Mouse (Mus musculus): ENCODE measurements around the gene 2010111I01Rik. TPM values are rescaled to one million over a fixed set of nuclear protein-coding genes. Genes with fewer than 3 reads are reported as not detected.

The 2010111I01Rik gene
- polyA plus RNA-seq, 1 experiment from 2014 or later, result 146 TPM

DNA sequence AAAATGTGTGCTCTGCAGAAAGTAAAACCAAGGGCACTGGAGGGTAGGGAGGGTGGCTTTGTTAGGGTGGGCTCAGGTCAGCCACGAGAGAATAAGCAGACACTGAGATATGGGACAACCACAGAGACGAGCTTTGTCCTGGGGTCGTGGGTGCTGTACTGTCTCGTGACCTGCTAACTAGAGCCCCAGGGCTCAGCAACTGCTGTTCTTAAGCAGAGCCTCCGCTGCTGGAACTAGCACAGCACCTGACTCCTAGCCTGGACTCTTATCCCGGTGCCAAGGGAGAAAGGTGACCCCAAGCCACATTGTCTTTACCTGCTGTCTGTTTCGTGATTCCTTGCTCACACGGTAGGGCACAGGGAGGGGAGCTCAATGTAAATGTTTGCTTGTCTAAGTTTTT lies 107.2 kb downstream of the 2010111I01Rik start:
- DNase-seq (ENCODE audit: low spot score) (no peak), ATAC-seq (replicated peaks; ENCODE audit: low FRiP score, low read depth) (no peak)
- WGBS, result 81% methylated on average over 8 of the region's 8 CpGs
- no peak for TF ChIP-seq CTCF (IDR thresholded peaks at IDR 0.05; ENCODE audit: low read depth)
- H3K9me3 ChIP-seq (replicated peaks; ENCODE audit: low read length), result no peaks in the 10 kb centered on the region
- 0 out of 2 replicates have a peak, but pooled peaks cover 3% of the 10 kb centered on the region for H3K36me3 ChIP-seq (ENCODE audit: insufficient read depth, low read length)
- no peak overlapping the region for H3K4me2 ChIP-seq (ENCODE audit: low read length)
- no peaks in the 10 kb centered on the region for H3K27me3 ChIP-seq (ENCODE audit: insufficient read depth, low read length)
- H3K4me1 ChIP-seq (replicated peaks; ENCODE audit: insufficient read depth, low read length), result 0 out of 2 replicates have a peak, but pooled peaks cover 5% of the 10 kb centered on the region
- no peak overlapping the region for H3K4me3 ChIP-seq (replicated peaks; ENCODE audit: low read depth, low read length)
- H3K27ac ChIP-seq, result no peak overlapping the region
- H3K9ac ChIP-seq (ENCODE audit: low read depth, low read length), result no peak overlapping the region

DNA sequence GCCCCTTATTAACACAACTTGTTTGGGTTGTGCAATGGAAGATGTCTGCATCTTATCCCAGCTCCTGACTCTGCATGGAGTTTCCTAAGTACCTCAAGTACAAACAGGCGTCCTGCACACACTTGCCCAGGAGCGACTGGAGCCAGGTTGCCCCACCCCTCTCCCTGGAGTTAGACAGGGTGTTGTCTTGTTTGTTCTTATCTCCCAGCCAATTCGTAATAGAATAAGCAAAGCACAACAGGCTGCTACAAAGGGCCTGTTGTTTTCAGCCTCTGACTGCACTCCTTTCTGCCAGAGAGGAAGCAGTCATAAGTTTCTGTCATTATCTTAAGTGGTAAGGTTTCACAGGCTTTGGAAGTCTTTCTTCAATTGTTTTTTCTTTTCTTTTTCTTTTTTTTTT lies 107.7 kb downstream of the 2010111I01Rik start:
- H3K4me2 ChIP-seq (ENCODE audit: low read length), result no peak overlapping the region
- H3K4me3 ChIP-seq (replicated peaks; ENCODE audit: low read depth, low read length), result no peak overlapping the region
- ATAC-seq (replicated peaks; ENCODE audit: low FRiP score, low read depth), result no peak
- no peak for DNase-seq (ENCODE audit: low spot score)
- no peak overlapping the region for H3K27ac ChIP-seq
- WGBS, result 45% methylated on average over 3 of the region's 3 CpGs
- 0 out of 2 replicates have a peak, but pooled peaks cover 3% of the 10 kb centered on the region for H3K36me3 ChIP-seq (ENCODE audit: insufficient read depth, low read length)
- 0 out of 2 replicates have a peak, but pooled peaks cover 5% of the 10 kb centered on the region for H3K4me1 ChIP-seq (replicated peaks; ENCODE audit: insufficient read depth, low read length)
- no peak overlapping the region for H3K9ac ChIP-seq (ENCODE audit: low read depth, low read length)
- TF ChIP-seq CTCF (IDR thresholded peaks at IDR 0.05; ENCODE audit: low read depth), result no peak
- H3K27me3 ChIP-seq (ENCODE audit: insufficient read depth, low read length), result no peaks in the 10 kb centered on the region
- no peaks in the 10 kb centered on the region for H3K9me3 ChIP-seq (replicated peaks; ENCODE audit: low read length)

DNA sequence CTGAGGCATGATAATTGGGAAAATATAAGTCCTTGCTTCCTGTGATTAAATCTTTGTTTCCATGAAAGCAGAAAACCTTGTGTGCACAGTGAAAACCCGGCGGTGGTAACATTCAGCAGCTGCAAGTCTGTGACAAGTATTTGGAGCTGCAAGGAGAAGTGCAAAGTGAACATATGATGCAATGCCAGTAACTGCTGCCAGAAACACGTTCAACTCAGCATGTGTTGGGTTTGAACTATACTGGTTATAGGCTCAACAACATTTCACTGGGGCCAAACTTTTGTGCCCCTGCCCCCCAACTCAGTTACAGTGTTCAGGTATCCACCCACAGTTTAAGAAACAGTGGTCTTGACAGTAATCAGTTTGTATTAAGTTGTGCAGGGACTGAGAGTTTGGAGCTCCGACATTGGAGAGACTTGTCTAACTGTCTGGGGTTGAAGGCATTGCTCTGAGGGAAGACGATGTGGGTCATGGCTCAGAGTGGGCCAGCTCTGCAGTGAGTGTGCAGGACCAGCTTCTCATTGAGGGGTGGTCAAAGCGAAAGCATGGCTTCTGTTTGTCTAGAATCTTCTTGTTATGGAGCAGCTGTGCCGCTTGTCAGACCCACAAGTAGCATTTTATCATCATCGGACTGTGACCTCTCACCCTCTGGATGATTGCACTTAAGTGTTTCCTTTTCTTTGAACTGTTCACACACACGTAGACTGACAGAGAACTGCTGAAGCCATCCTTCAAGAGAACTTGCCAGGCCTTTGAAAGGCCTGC lies 109.4 kb downstream of the 2010111I01Rik start:
- Histone ChIP-seq H3K9me3 (replicated peaks; ENCODE audit: low read length) (no peaks in the 10 kb centered on the region), H3K27ac (no peak overlapping the region), H3K9ac (ENCODE audit: low read depth, low read length) (no peak overlapping the region), H3K4me2 (ENCODE audit: low read length) (no peak overlapping the region), H3K27me3 (ENCODE audit: insufficient read depth, low read length) (no peaks in the 10 kb centered on the region), H3K36me3 (ENCODE audit: insufficient read depth, low read length) (no peaks in the 10 kb centered on the region), H3K4me1 (replicated peaks; ENCODE audit: insufficient read depth, low read length) (0 out of 2 replicates have a peak, but pooled peaks cover 5% of the 10 kb centered on the region), H3K4me3 (replicated peaks; ENCODE audit: low read depth, low read length) (no peak overlapping the region)
- 43% methylated on average over 9 of the region's 9 CpGs for WGBS
- no peak for ATAC-seq (replicated peaks; ENCODE audit: low FRiP score, low read depth)
- no peak for TF ChIP-seq CTCF (IDR thresholded peaks at IDR 0.05; ENCODE audit: low read depth)
- peak; percentile 41 for DNase-seq (ENCODE audit: low spot score)

DNA sequence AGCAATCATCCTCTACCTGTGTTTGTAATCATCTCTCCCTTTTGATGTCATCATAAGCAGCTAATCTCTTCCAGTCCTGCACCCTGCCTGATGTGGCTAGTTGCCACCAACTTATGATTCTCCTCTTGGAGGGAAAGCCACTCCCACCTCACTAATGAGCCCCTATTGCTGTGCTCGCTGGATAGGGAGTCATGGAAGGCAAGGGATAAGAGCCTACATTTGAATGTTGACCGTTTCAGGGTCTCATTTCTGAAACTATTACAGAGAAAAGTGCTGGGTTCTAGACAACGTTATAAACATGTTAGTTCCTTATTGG lies 109.9 kb downstream of the 2010111I01Rik start:
- no peaks in the 10 kb centered on the region for H3K36me3 ChIP-seq (ENCODE audit: insufficient read depth, low read length)
- H3K27ac ChIP-seq, result no peak overlapping the region
- TF ChIP-seq CTCF (IDR thresholded peaks at IDR 0.05; ENCODE audit: low read depth), result no peak
- H3K9ac ChIP-seq (ENCODE audit: low read depth, low read length), result no peak overlapping the region
- WGBS, result 76% methylated on average over 3 of the region's 3 CpGs
- ATAC-seq (replicated peaks; ENCODE audit: low FRiP score, low read depth), result no peak
- H3K4me3 ChIP-seq (replicated peaks; ENCODE audit: low read depth, low read length), result no peak overlapping the region
- H3K27me3 ChIP-seq (ENCODE audit: insufficient read depth, low read length), result no peaks in the 10 kb centered on the region
- 0 out of 2 replicates have a peak, but pooled peaks cover 5% of the 10 kb centered on the region for H3K4me1 ChIP-seq (replicated peaks; ENCODE audit: insufficient read depth, low read length)
- no peak for DNase-seq (ENCODE audit: low spot score)
- H3K4me2 ChIP-seq (ENCODE audit: low read length), result no peak overlapping the region
- H3K9me3 ChIP-seq (replicated peaks; ENCODE audit: low read length), result no peaks in the 10 kb centered on the region

DNA sequence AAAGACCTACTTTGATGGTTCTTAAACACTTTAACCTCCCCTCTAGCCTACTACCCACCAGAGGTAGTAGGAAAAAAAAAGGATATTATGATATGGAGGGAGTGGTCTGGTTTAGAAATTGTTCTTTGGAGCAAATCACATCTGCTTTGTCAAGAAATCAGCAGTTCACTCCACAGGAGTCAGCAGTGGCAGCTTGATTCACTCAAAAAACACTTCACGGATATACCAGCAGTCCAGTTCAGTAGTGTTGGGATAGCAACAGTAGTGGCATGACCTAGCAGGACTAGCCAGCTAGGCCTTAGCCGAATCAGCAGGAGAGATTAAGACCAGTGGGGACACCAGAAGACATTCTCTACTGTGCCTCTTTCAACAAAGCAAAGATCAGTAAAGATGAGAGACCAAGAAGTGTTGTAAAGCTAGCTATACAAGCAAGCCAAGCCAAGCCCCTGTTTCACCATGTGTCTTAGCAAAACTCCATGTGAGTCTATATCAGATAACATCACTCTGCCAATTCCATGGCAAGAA lies 110.7 kb downstream of the 2010111I01Rik start:
- 92% methylated on average over 2 of the region's 2 CpGs for WGBS
- Histone ChIP-seq H3K27me3 (ENCODE audit: insufficient read depth, low read length) (no peaks in the 10 kb centered on the region), H3K4me2 (ENCODE audit: low read length) (no peak overlapping the region), H3K9ac (ENCODE audit: low read depth, low read length) (no peak overlapping the region), H3K4me3 (replicated peaks; ENCODE audit: low read depth, low read length) (no peak overlapping the region), H3K9me3 (replicated peaks; ENCODE audit: low read length) (no peaks in the 10 kb centered on the region), H3K4me1 (replicated peaks; ENCODE audit: insufficient read depth, low read length) (0 out of 2 replicates have a peak, but pooled peaks cover 5% of the 10 kb centered on the region), H3K27ac (no peak overlapping the region), H3K36me3 (ENCODE audit: insufficient read depth, low read length) (no peaks in the 10 kb centered on the region)
- DNase-seq (ENCODE audit: low spot score) (no peak), ATAC-seq (replicated peaks; ENCODE audit: low FRiP score, low read depth) (no peak)
- TF ChIP-seq CTCF (IDR thresholded peaks at IDR 0.05; ENCODE audit: low read depth), result no peak

DNA sequence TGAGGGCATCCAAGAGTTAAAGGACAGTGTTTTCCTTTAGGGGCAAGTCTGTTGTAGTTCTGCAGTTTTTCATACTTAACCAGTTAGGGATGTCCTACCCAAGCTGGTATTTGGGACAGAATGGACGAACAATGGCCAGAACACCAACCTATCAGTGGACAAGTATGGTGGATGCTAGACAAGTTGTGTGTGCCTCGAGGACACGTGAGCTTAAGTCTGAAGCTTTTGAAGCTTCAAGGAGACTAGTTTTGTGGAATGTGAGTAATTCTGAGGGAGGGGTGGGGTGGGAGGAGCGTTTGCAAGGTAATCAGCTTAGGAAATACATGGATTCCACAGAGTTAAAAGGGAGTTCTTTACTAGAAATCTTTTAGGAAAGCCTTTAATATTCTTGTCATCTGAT lies 115.5 kb downstream of the 2010111I01Rik start:
- H3K27ac ChIP-seq, result no peak overlapping the region

More for the DNA sequence above, 115.5 kb downstream of the 2010111I01Rik start:
- Histone ChIP-seq H3K27me3 (ENCODE audit: insufficient read depth, low read length) (no peaks in the 10 kb centered on the region), H3K9me3 (replicated peaks; ENCODE audit: low read length) (no peaks in the 10 kb centered on the region), H3K36me3 (ENCODE audit: insufficient read depth, low read length) (no peaks in the 10 kb centered on the region), H3K4me1 (replicated peaks; ENCODE audit: insufficient read depth, low read length) (no peaks in the 10 kb centered on the region), H3K4me3 (replicated peaks; ENCODE audit: low read depth, low read length) (no peak overlapping the region), H3K9ac (ENCODE audit: low read depth, low read length) (no peak overlapping the region), H3K4me2 (ENCODE audit: low read length) (no peak overlapping the region)
- no peak for TF ChIP-seq CTCF (IDR thresholded peaks at IDR 0.05; ENCODE audit: low read depth)
- DNase-seq (ENCODE audit: low spot score), result peak; percentile 23
- ATAC-seq (replicated peaks; ENCODE audit: low FRiP score, low read depth), result no peak
- WGBS, result 39% methylated on average over 4 of the region's 4 CpGs
